Mouse (Mus musculus) hindbrain, postnatal 0 days (tissue): ENCODE measurements at regions not wholly inside any gene's neighbourhood (a gene's known extent, or its start where the extent isn't known, plus 50 kb on each side); places are given as distances from the start of the nearest gene placed in this dataset.

Experiments
- ATAC-seq: fragments of 200-750 bp; cut with Nextera tagmentation; 2 replicates; pipeline ENCODE4 v1.8.0; 2017; ENCODE audit warnings: mild to moderate bottlenecking, moderate TSS enrichment, moderate library complexity
- DNase-seq: peaks from one replicate; pipeline ENCODE4 v3.0.0-alpha.2; 2015; ENCODE audit warnings: low spot score
- H3K27ac ChIP-seq: fragments of 300-500 bp; sonication (generic); 2 replicates; pipeline ENCODE4 v1.5.1; 2014; ENCODE audit warnings: mild to moderate bottlenecking
- H3K27me3 ChIP-seq: fragments of 300-500 bp; sonication (generic); 2 replicates; pipeline ENCODE4 v1.6.1; 2014; ENCODE audit warnings: low read length, mixed read lengths; ENCODE audit not compliant: insufficient read depth
- H3K36me3 ChIP-seq: fragments of 300-500 bp; sonication (generic); 2 replicates; pipeline ENCODE4 v1.6.1; 2014; ENCODE audit warnings: low read length, mixed read lengths; ENCODE audit not compliant: insufficient read depth
- H3K4me1 ChIP-seq: fragments of 300-500 bp; sonication (generic); 2 replicates; pipeline ENCODE4 v1.6.1; 2014; ENCODE audit warnings: antibody characterized with exemption, low read length, mixed read lengths; ENCODE audit not compliant: insufficient read depth
- H3K4me2 ChIP-seq: fragments of 300-500 bp; sonication (generic); 2 replicates; pipeline ENCODE4 v1.6.1; 2014; ENCODE audit warnings: low read depth, mild to moderate bottlenecking, low read length, moderate library complexity, mixed read lengths
- H3K4me3 ChIP-seq: fragments of 300-500 bp; sonication (generic); 2 replicates; pipeline ENCODE4 v1.5.1; 2014; ENCODE audit warnings: low read length
- H3K9ac ChIP-seq: fragments of 300-500 bp; sonication (generic); replicated peaks from 2 replicates; pipeline ENCODE4 v1.6.1; 2014; ENCODE audit warnings: mild to moderate bottlenecking, low read length, moderate library complexity, mixed read lengths
- H3K9me3 ChIP-seq: fragments of 300-500 bp; sonication (generic); 2 replicates; pipeline ENCODE4 v1.6.1; 2016; ENCODE audit warnings: low read length, mixed read lengths
- CTCF ChIP-seq: IDR thresholded peaks from 2 replicates; pipeline ENCODE4 v1.5.1; 2016; ENCODE audit warnings: antibody characterized with exemption, control low read depth, low read depth
- WGBS: fragments of 180-500 bp; shearing (Covaris S2); extraction: QIAGEN DNeasy Blood & Tissue Kit; methylation state at CpG from one replicate; pipeline ENCODE4 v1.1.7; 2014; 5-methylcytosine and 5-hydroxymethylcytosine counted together

GRCm38 (mm10) chr7:93559131-93559530 is 479.5 kb downstream of the Fam181b start:
- no peaks in the 10 kb centered on the region for H3K36me3 ChIP-seq
- H3K4me1 ChIP-seq: no peaks in the 10 kb centered on the region
- TF ChIP-seq CTCF: no peak
- 79% methylated on average over 3 of the region's 3 CpGs for WGBS
- DNase-seq (no peak), ATAC-seq (no peak)
- H3K4me2 ChIP-seq: no peak overlapping the region
- no peaks in the 10 kb centered on the region for H3K9me3 ChIP-seq
- no peaks in the 10 kb centered on the region for H3K27me3 ChIP-seq
- no peak overlapping the region for H3K27ac ChIP-seq
- no peak overlapping the region for H3K4me3 ChIP-seq
- no peak overlapping the region for H3K9ac ChIP-seq

DNA sequence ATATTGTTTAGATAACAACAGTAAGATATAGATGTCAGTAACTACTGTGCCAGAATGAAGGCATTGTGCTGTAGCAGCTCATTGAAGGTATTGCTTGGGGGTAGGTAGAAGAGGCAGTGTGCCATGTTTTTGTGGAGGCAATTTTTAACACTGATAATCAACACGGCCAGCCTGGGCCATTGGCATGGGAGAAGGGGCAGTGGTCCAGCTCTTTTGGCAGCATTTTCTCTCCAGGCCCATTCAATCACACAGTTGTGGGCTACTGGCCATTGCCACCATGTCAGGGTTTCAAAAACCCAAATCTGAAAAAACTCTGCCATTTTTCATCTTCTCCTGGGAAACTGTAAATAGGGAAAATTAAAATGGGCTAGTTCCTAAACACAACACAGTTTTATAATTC is 497.9 kb downstream of the Fam181b start:
- no peak overlapping the region for H3K4me2 ChIP-seq
- H3K4me3 ChIP-seq: no peak overlapping the region
- ATAC-seq: no peak
- no peaks in the 10 kb centered on the region for H3K4me1 ChIP-seq
- H3K27me3 ChIP-seq: no peaks in the 10 kb centered on the region
- no peak overlapping the region for H3K27ac ChIP-seq
- TF ChIP-seq CTCF: no peak
- no peaks in the 10 kb centered on the region for H3K36me3 ChIP-seq
- WGBS: 56% methylated on average over 1 of the region's 1 CpGs
- no peak overlapping the region for H3K9ac ChIP-seq
- peak; percentile 39 for DNase-seq
- no peaks in the 10 kb centered on the region for H3K9me3 ChIP-seq

DNA sequence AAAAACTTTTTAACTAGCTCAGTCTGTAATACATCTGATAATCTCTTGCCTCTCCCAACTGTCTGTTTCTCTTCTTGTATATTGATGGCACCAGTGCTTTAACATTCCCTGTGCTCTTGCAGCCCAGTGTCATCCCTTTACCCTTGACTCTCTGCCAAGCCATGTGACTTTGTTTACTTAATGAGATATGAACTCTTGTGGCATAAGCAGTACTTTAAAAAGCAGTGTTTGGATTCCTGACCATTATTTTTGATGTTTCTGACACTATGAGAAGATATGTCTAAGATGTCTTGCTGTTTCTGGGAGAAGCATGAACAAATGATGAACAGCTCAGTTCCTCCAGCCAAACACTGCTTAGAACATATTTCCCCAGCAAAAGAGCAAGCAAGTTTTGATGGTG is 507.5 kb downstream of the Fam181b start:
- no peak for ATAC-seq
- H3K4me3 ChIP-seq: no peak overlapping the region
- no peaks in the 10 kb centered on the region for H3K4me1 ChIP-seq
- H3K27ac ChIP-seq: no peak overlapping the region
- H3K36me3 ChIP-seq: no peaks in the 10 kb centered on the region
- no peak for DNase-seq
- TF ChIP-seq CTCF: no peak
- H3K4me2 ChIP-seq: no peak overlapping the region
- H3K9ac ChIP-seq: no peak overlapping the region
- H3K27me3 ChIP-seq: no peaks in the 10 kb centered on the region
- H3K9me3 ChIP-seq: no peaks in the 10 kb centered on the region

DNA sequence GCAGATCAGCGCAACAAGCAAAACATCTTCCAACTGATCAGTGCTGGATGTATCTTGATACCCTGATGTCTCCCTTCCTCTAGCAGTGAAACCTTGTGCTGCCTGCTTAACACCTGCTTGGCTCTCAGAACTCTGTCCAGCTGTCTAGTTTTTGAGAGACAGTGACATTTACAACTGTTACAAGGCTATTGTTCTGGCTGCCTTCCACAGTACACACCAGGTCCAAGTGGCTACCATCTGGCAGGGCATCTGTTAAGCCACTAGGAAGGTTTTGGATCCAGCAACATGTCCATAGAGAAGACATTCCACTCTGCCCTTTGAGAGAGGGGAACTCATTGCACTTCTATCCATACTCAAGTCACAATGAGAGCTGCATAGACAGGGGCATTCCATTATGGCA is 508.4 kb downstream of the Fam181b start:
- H3K4me2 ChIP-seq: no peak overlapping the region
- no peaks in the 10 kb centered on the region for H3K27me3 ChIP-seq
- H3K27ac ChIP-seq: no peak overlapping the region
- no peaks in the 10 kb centered on the region for H3K36me3 ChIP-seq
- H3K4me1 ChIP-seq: no peaks in the 10 kb centered on the region
- no peak overlapping the region for H3K4me3 ChIP-seq
- 78% methylated on average over 1 of the region's 1 CpGs for WGBS
- no peaks in the 10 kb centered on the region for H3K9me3 ChIP-seq
- TF ChIP-seq CTCF: no peak
- DNase-seq: peak; percentile 54
- peak; percentile 80 for ATAC-seq
- H3K9ac ChIP-seq: no peak overlapping the region
